Mouse (Mus musculus) forebrain, embryonic 13.5 days (tissue): Measurements from ENCODE around the gene Topors. TPM values are rescaled to one million over a fixed set of nuclear protein-coding genes. Genes with fewer than 3 reads are reported as not detected.

Experiments used
- ATAC-seq: fragments of 200-750 bp; cut with Nextera tagmentation; 2 replicates; pipeline ENCODE4 v1.8.0; 2017
- H3K27ac ChIP-seq: fragments of 300-500 bp; sonication (generic); 2 replicates; pipeline ENCODE4 v1.5.1; 2015; ENCODE audit warnings: inconsistent platforms, mild to moderate bottlenecking, moderate library complexity
- H3K27me3 ChIP-seq: fragments of 300-500 bp; sonication (generic); 2 replicates; pipeline ENCODE4 v1.6.1; 2015; ENCODE audit warnings: mild to moderate bottlenecking, inconsistent platforms
- H3K36me3 ChIP-seq: fragments of 300-500 bp; sonication (generic); 2 replicates; pipeline ENCODE4 v1.6.1; 2015; ENCODE audit warnings: mild to moderate bottlenecking, inconsistent platforms; ENCODE audit not compliant: poor library complexity, severe bottlenecking
- H3K4me1 ChIP-seq: fragments of 300-500 bp; sonication (generic); 2 replicates; pipeline ENCODE4 v1.6.1; 2015; ENCODE audit warnings: inconsistent platforms
- H3K4me2 ChIP-seq: fragments of 300-500 bp; sonication (generic); 2 replicates; pipeline ENCODE4 v1.6.1; 2015; ENCODE audit warnings: inconsistent platforms, mild to moderate bottlenecking, moderate library complexity
- H3K4me3 ChIP-seq: fragments of 300-500 bp; sonication (generic); 2 replicates; pipeline ENCODE4 v1.5.1; 2015; ENCODE audit warnings: mild to moderate bottlenecking, inconsistent platforms
- H3K9ac ChIP-seq: fragments of 300-500 bp; sonication (generic); 2 replicates; pipeline ENCODE4 v1.6.1; 2015; ENCODE audit warnings: mild to moderate bottlenecking, inconsistent platforms
- H3K9me3 ChIP-seq: fragments of 300-500 bp; sonication (generic); replicated peaks from 2 replicates; pipeline ENCODE4 v1.6.1; 2016; ENCODE audit warnings: inconsistent platforms
- WGBS: fragments of 180-500 bp; shearing (Covaris S2); methylation state at CpG from one replicate; pipeline ENCODE4 v1.1.7; 2015; 5-methylcytosine and 5-hydroxymethylcytosine counted together
- polyA plus RNA-seq: library from polyadenylated mRNA; unstranded; fragments of >200 nt; fragmentation: Nextera tagmentation; extraction: Ambion mirVana; gene quantifications from 2 replicates; pipeline ENCODE4 v1.2.1, GENCODE M21; 2015

Gene Topors
- polyA plus RNA-seq, 1 experiment from 2014 or later, result 41.6 TPM

- Histone ChIP-seq H3K9me3 (no peaks in the 10 kb centered on the region), H3K36me3 (no peaks in the 10 kb centered on the region), H3K27me3 (no peaks in the 10 kb centered on the region), H3K4me3 (no peak overlapping the region), H3K4me2 (no peak overlapping the region), H3K4me1 (no peaks in the 10 kb centered on the region), H3K27ac (no peak overlapping the region), H3K9ac (no peak overlapping the region)
- ATAC-seq, result no peak
- WGBS, result 49% methylated on average over 21 of the region's 21 CpGs
Measured at GRCm38 (mm10) chr4:40221876-40222585, 47.6 kb downstream of the Topors start.

DNA sequence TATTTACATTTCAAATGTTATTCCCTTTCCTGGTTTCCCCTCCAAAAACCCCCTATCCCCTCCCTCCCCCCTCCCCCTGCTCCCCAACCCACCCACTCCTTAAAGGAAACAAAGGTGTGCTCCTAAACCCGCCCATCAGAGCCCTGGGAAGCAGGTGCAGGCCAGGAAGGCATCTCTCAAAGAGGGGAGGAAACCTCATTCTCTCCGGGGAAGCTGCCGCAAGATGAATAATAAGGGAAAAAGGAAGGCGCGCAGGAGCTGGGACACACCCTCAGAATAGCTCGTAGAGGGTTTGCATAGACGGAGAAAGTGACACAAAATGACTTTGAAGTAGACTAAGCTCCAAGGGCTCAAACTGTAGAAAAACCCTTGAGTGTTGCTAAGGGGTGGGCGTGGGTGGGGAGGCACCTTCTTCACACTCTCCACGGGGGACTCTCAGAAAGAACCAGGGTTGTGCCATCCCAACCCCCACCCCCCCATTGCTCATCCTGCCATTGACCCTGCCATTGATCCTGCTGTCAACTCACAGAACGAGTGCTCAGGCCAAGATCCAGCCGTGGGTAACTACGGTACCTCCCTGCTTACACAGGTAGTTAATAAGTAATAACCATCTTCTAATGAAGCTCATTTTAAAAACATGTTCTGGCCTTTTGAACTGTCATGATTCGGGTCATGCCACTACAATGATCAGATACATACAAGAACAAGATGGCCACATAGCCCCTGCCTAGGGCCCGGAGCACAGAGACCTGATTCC is 48.5 kb downstream of the Topors start:
- Histone ChIP-seq H3K4me2 (peak overlapping the region; percentile 35), H3K36me3 (no peaks in the 10 kb centered on the region), H3K27ac (no peak overlapping the region), H3K27me3 (no peaks in the 10 kb centered on the region), H3K9me3 (no peaks in the 10 kb centered on the region), H3K4me1 (no peaks in the 10 kb centered on the region), H3K9ac (no peak overlapping the region), H3K4me3 (no peak overlapping the region)
- WGBS, result 39% methylated on average over 14 of the region's 14 CpGs
- ATAC-seq, result no peak

- ATAC-seq, result 0 out of 2 replicates have a peak, but pooled peaks have one; percentile 38
- WGBS, result 19% methylated on average over 12 of the region's 12 CpGs
- peak overlapping the region; percentile 35 for H3K4me2 ChIP-seq
Measured at GRCm38 (mm10) chr4:40220437-40220836, 49.2 kb downstream of the Topors start.

GRCm38 (mm10) chr4:40218382-40218781 is 51.3 kb downstream of the Topors start:
- Histone ChIP-seq H3K4me1 (no peaks in the 10 kb centered on the region), H3K4me3 (no peak overlapping the region), H3K27ac (no peak overlapping the region), H3K9ac (no peak overlapping the region), H3K4me2 (no peak overlapping the region), H3K27me3 (no peaks in the 10 kb centered on the region), H3K9me3 (no peaks in the 10 kb centered on the region), H3K36me3 (no peaks in the 10 kb centered on the region)
- ATAC-seq, result no peak
- WGBS, result 72% methylated on average over 7 of the region's 7 CpGs

More at GRCm38 (mm10) chr4:40220437-40220836, 49.2 kb downstream of the Topors start:
- H3K27ac ChIP-seq, result no peak overlapping the region
- no peak overlapping the region for H3K4me3 ChIP-seq
- no peaks in the 10 kb centered on the region for H3K9me3 ChIP-seq
- H3K27me3 ChIP-seq, result no peaks in the 10 kb centered on the region
- H3K4me1 ChIP-seq, result no peaks in the 10 kb centered on the region
- H3K36me3 ChIP-seq, result no peaks in the 10 kb centered on the region
- H3K9ac ChIP-seq, result peak overlapping the region; percentile 17; the same call in 1 of the 2 replicates

DNA sequence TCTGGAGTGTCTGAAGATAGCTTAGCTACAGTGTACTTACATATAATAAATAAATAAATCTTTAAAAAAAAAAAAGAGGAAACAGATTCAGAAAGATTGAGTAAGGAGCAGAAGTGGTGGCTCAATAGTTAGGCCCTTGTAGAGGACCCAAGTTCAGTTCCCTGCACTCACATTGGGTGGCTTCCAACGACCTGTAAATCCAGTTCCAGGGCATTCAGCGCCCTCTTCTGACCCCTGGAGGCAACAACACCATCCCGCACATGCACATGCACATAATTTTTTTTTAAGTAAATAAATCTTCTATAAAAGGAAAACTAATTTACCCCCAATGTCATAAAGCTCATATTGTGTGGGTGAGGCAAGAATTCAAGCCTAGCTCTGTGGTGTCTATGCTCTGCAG is 51.7 kb downstream of the Topors start:
- no peak overlapping the region for H3K27ac ChIP-seq

GRCm38 (mm10) chr4:40212177-40212576 is 57.5 kb downstream of the Topors start:
- no peak for ATAC-seq
- H3K4me1 ChIP-seq, result no peaks in the 10 kb centered on the region
- H3K27ac ChIP-seq, result no peak overlapping the region
- H3K27me3 ChIP-seq, result no peaks in the 10 kb centered on the region
- no peak overlapping the region for H3K4me3 ChIP-seq
- H3K4me2 ChIP-seq, result no peak overlapping the region
- no peak overlapping the region for H3K9ac ChIP-seq
- H3K9me3 ChIP-seq, result no peaks in the 10 kb centered on the region
- WGBS, result 89% methylated on average over 4 of the region's 6 CpGs
- no peaks in the 10 kb centered on the region for H3K36me3 ChIP-seq

More for the DNA sequence above, 51.7 kb downstream of the Topors start:
- Histone ChIP-seq H3K27me3 (no peaks in the 10 kb centered on the region), H3K9ac (no peak overlapping the region), H3K36me3 (no peaks in the 10 kb centered on the region), H3K4me2 (no peak overlapping the region), H3K9me3 (no peaks in the 10 kb centered on the region), H3K4me1 (no peaks in the 10 kb centered on the region), H3K4me3 (no peak overlapping the region)
- 61% methylated on average over 3 of the region's 3 CpGs for WGBS
- no peak for ATAC-seq

Other genes with a start within 250 kb of the Topors start
- gene Aco1, start 126.8 kb downstream of the Topors start, polyA plus RNA-seq, result 50.7 and 55.9 TPM in 2 replicates
- gene Ddx58, start 30.0 kb downstream of the Topors start, polyA plus RNA-seq, result 1.5 and 2.0 TPM in 2 replicates
- 31.6 and 32.4 TPM in 2 replicates for gene Smim27, start 271 bp downstream of the Topors start, polyA plus RNA-seq
- 306 and 322 TPM in 2 replicates for gene Ndufb6, start 9.6 kb upstream of the Topors start, polyA plus RNA-seq
- gene Tmem215, start 202.3 kb upstream of the Topors start, polyA plus RNA-seq, result 0.18 and 0.31 TPM in 2 replicates